ENCODE assay signal across 17 mouse cellular contexts in the genomic region with DNA sequence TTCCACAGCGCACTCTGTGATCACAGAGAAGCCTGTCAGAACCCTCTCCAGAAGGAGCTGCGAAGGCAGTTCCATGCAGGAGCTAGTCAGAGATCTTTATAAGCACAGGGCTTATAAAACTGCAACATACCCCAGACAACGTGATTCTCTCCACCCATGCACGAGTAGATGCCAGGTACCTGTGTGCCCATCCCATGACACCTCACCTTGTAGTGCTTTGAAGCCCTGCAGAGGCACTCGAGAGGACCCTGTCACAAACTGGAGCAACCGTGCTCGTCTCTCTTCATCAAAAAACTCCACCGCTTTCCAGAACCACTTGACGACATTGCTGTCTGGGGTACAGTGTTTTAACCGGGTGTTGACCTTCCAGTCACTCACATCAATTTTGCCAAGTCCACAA.
"Had no signal": no experiment of that assay in that cellular context is flagged by ENCODE, and none has a peak within 500 bp of the region (broad histone marks: within the 10 kb centered on the region; RNA-seq: fewer than 3 reads in every experiment).

No protein-coding gene starts in this region.

- DNase-seq: lung, adult 2 months; lung, postnatal 14 days; lung, postnatal 36 days; midbrain, embryonic 14.5 days; retina, postnatal 1 day; right cerebral cortex, postnatal 25 days; right cerebral cortex, postnatal 4 days; spleen, adult 18-20 months; thymus, adult 18-20 months; thymus, postnatal 14 days; thymus, postnatal 36 days had no signal

- H3K27ac ChIP-seq: lung, embryonic 15.5 days; midbrain, embryonic 10.5 days; midbrain, embryonic 12.5 days; neural tube, embryonic 13.5 days; neural tube, embryonic 15.5 days had no signal

- H3K4me3 ChIP-seq: lung, embryonic 15.5 days; midbrain, embryonic 10.5 days; midbrain, embryonic 12.5 days; myocyte; neural tube, embryonic 13.5 days; neural tube, embryonic 15.5 days had no signal

- H3K27me3 ChIP-seq: lung, embryonic 15.5 days; midbrain, embryonic 12.5 days; neural tube, embryonic 13.5 days; neural tube, embryonic 15.5 days had no signal

- H3K4me1 ChIP-seq: midbrain, embryonic 10.5 days; midbrain, embryonic 12.5 days; neural tube, embryonic 13.5 days had no signal
